Mouse (Mus musculus): ENCODE measurements around the gene Fmnl2. TPM values are rescaled to one million over a fixed set of nuclear protein-coding genes. Genes with fewer than 3 reads are reported as not detected.

The Fmnl2 gene
- polyA plus RNA-seq, 1 experiment from 2014 or later, result 19.5 TPM

- Histone ChIP-seq H3K9me3 (ENCODE audit: control insufficient read depth, low read length) (no peaks in the 10 kb centered on the region), H3K4me3 (ENCODE audit: low read depth, low read length) (no peak overlapping the region), H3K36me3 (ENCODE audit: control insufficient read depth, insufficient read depth, low read length) (no peaks in the 10 kb centered on the region), H3K27ac (ENCODE audit: low read depth, low read length) (no peak overlapping the region), H3K9ac (ENCODE audit: low read depth, low read length) (no peak overlapping the region), H3K27me3 (ENCODE audit: control insufficient read depth, insufficient read depth, low read length) (no peaks in the 10 kb centered on the region), H3K4me2 (replicated peaks; ENCODE audit: low read depth, low read length) (no peak overlapping the region), H3K4me1 (replicated peaks; ENCODE audit: control insufficient read depth, insufficient read depth, low read length) (peaks cover 17% of the 10 kb centered on the region)
- 59% methylated on average over 3 of the region's 3 CpGs for WGBS
- DNase-seq (ENCODE audit: low spot score) (no peak), ATAC-seq (ENCODE audit: low FRiP score) (no peak)
These were observed 102.3 kb downstream of the Fmnl2 start for GRCm38 (mm10) chr2:52959982-52960381.

GRCm38 (mm10) chr2:52960697-52961096 is 103.0 kb downstream of the Fmnl2 start:
- H3K4me2 ChIP-seq (replicated peaks; ENCODE audit: low read depth, low read length), result no peak overlapping the region
- ATAC-seq (ENCODE audit: low FRiP score) (no peak), DNase-seq (ENCODE audit: low spot score) (no peak)
- no peaks in the 10 kb centered on the region for H3K27me3 ChIP-seq (ENCODE audit: control insufficient read depth, insufficient read depth, low read length)
- no peaks in the 10 kb centered on the region for H3K9me3 ChIP-seq (ENCODE audit: control insufficient read depth, low read length)
- H3K4me1 ChIP-seq (replicated peaks; ENCODE audit: control insufficient read depth, insufficient read depth, low read length), result peaks cover 17% of the 10 kb centered on the region
- H3K9ac ChIP-seq (ENCODE audit: low read depth, low read length), result no peak overlapping the region
- no peaks in the 10 kb centered on the region for H3K36me3 ChIP-seq (ENCODE audit: control insufficient read depth, insufficient read depth, low read length)
- 43% methylated on average over 2 of the region's 2 CpGs for WGBS
- H3K27ac ChIP-seq (ENCODE audit: low read depth, low read length), result no peak overlapping the region
- no peak overlapping the region for H3K4me3 ChIP-seq (ENCODE audit: low read depth, low read length)

GRCm38 (mm10) chr2:52963439-52963838 is 105.8 kb downstream of the Fmnl2 start:
- Histone ChIP-seq H3K9me3 (ENCODE audit: control insufficient read depth, low read length) (no peaks in the 10 kb centered on the region), H3K4me1 (replicated peaks; ENCODE audit: control insufficient read depth, insufficient read depth, low read length) (peaks cover 8% of the 10 kb centered on the region), H3K9ac (ENCODE audit: low read depth, low read length) (no peak overlapping the region), H3K27me3 (ENCODE audit: control insufficient read depth, insufficient read depth, low read length) (no peaks in the 10 kb centered on the region), H3K4me2 (replicated peaks; ENCODE audit: low read depth, low read length) (no peak overlapping the region), H3K4me3 (ENCODE audit: low read depth, low read length) (no peak overlapping the region), H3K27ac (ENCODE audit: low read depth, low read length) (no peak overlapping the region), H3K36me3 (ENCODE audit: control insufficient read depth, insufficient read depth, low read length) (no peaks in the 10 kb centered on the region)
- WGBS, result 87% methylated on average over 1 of the region's 1 CpGs
- DNase-seq (ENCODE audit: low spot score) (no peak), ATAC-seq (ENCODE audit: low FRiP score) (no peak)

DNA sequence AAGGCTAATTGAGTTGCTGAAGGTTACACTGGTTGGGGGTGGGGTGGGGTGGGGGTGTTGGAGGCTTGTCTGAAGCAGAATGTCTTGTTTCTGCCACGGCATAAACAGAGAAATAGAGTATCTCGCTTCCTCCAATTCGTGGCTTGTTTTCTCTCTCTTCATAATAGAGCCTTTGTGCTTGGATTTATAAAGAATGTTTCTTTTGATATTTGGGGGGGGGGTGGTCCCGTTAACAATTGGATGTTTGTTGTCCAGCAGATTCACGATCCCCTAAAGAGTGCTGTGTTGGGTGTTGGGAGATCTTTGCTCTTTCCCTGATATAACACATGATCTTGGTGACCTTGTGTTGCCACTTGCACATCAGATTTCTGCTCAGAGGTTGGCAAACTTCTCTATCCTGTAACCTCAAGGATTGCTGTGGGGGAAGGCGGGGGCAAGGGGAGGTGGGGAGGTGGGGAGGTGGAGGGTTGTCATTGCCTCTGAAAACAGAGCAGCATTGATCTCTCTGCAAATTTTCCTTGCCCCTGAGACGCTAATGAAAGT is 106.8 kb downstream of the Fmnl2 start:
- WGBS, result 51% methylated on average over 7 of the region's 7 CpGs
- Histone ChIP-seq H3K9me3 (ENCODE audit: control insufficient read depth, low read length) (no peaks in the 10 kb centered on the region), H3K4me3 (ENCODE audit: low read depth, low read length) (no peak overlapping the region), H3K9ac (ENCODE audit: low read depth, low read length) (no peak overlapping the region), H3K27me3 (ENCODE audit: control insufficient read depth, insufficient read depth, low read length) (no peaks in the 10 kb centered on the region), H3K4me2 (replicated peaks; ENCODE audit: low read depth, low read length) (no peak overlapping the region), H3K36me3 (ENCODE audit: control insufficient read depth, insufficient read depth, low read length) (no peaks in the 10 kb centered on the region), H3K4me1 (replicated peaks; ENCODE audit: control insufficient read depth, insufficient read depth, low read length) (no peaks in the 10 kb centered on the region), H3K27ac (ENCODE audit: low read depth, low read length) (no peak overlapping the region)
- no peak for DNase-seq (ENCODE audit: low spot score)
- ATAC-seq (ENCODE audit: low FRiP score), result no peak

- Histone ChIP-seq H3K27me3 (ENCODE audit: control insufficient read depth, insufficient read depth, low read length) (no peaks in the 10 kb centered on the region), H3K4me2 (replicated peaks; ENCODE audit: low read depth, low read length) (no peak overlapping the region), H3K9ac (ENCODE audit: low read depth, low read length) (no peak overlapping the region), H3K9me3 (ENCODE audit: control insufficient read depth, low read length) (no peaks in the 10 kb centered on the region), H3K27ac (ENCODE audit: low read depth, low read length) (no peak overlapping the region), H3K4me3 (ENCODE audit: low read depth, low read length) (no peak overlapping the region), H3K36me3 (ENCODE audit: control insufficient read depth, insufficient read depth, low read length) (no peaks in the 10 kb centered on the region), H3K4me1 (replicated peaks; ENCODE audit: control insufficient read depth, insufficient read depth, low read length) (no peaks in the 10 kb centered on the region)
- ATAC-seq (ENCODE audit: low FRiP score) (no peak), DNase-seq (ENCODE audit: low spot score) (no peak)
- 87% methylated on average over 5 of the region's 5 CpGs for WGBS
These were observed 108.6 kb downstream of the Fmnl2 start for GRCm38 (mm10) chr2:52966227-52966626.

GRCm38 (mm10) chr2:52966820-52967460 is 109.3 kb downstream of the Fmnl2 start:
- Histone ChIP-seq H3K4me3 (ENCODE audit: low read depth, low read length) (no peak overlapping the region), H3K4me2 (replicated peaks; ENCODE audit: low read depth, low read length) (no peak overlapping the region), H3K27me3 (ENCODE audit: control insufficient read depth, insufficient read depth, low read length) (no peaks in the 10 kb centered on the region), H3K4me1 (replicated peaks; ENCODE audit: control insufficient read depth, insufficient read depth, low read length) (no peaks in the 10 kb centered on the region), H3K9ac (ENCODE audit: low read depth, low read length) (no peak overlapping the region), H3K27ac (ENCODE audit: low read depth, low read length) (no peak overlapping the region), H3K9me3 (ENCODE audit: control insufficient read depth, low read length) (no peaks in the 10 kb centered on the region), H3K36me3 (ENCODE audit: control insufficient read depth, insufficient read depth, low read length) (no peaks in the 10 kb centered on the region)
- WGBS, result 77% methylated on average over 12 of the region's 12 CpGs
- DNase-seq (ENCODE audit: low spot score) (no peak), ATAC-seq (ENCODE audit: low FRiP score) (no peak)

GRCm38 (mm10) chr2:52967461-52967823 is 109.8 kb downstream of the Fmnl2 start:
- Histone ChIP-seq H3K27ac (ENCODE audit: low read depth, low read length) (no peak overlapping the region), H3K4me3 (ENCODE audit: low read depth, low read length) (no peak overlapping the region), H3K27me3 (ENCODE audit: control insufficient read depth, insufficient read depth, low read length) (no peaks in the 10 kb centered on the region), H3K36me3 (ENCODE audit: control insufficient read depth, insufficient read depth, low read length) (no peaks in the 10 kb centered on the region), H3K4me2 (replicated peaks; ENCODE audit: low read depth, low read length) (no peak overlapping the region), H3K9ac (ENCODE audit: low read depth, low read length) (no peak overlapping the region), H3K9me3 (ENCODE audit: control insufficient read depth, low read length) (no peaks in the 10 kb centered on the region), H3K4me1 (replicated peaks; ENCODE audit: control insufficient read depth, insufficient read depth, low read length) (no peaks in the 10 kb centered on the region)
- ATAC-seq (ENCODE audit: low FRiP score) (no peak), DNase-seq (ENCODE audit: low spot score) (no peak)
- WGBS, result 93% methylated on average over 5 of the region's 5 CpGs

- ATAC-seq (ENCODE audit: low FRiP score) (no peak), DNase-seq (ENCODE audit: low spot score) (no peak)
- Histone ChIP-seq H3K4me2 (replicated peaks; ENCODE audit: low read depth, low read length) (no peak overlapping the region), H3K4me3 (ENCODE audit: low read depth, low read length) (no peak overlapping the region), H3K9me3 (ENCODE audit: control insufficient read depth, low read length) (no peaks in the 10 kb centered on the region), H3K9ac (ENCODE audit: low read depth, low read length) (no peak overlapping the region), H3K27ac (ENCODE audit: low read depth, low read length) (no peak overlapping the region), H3K4me1 (replicated peaks; ENCODE audit: control insufficient read depth, insufficient read depth, low read length) (no peaks in the 10 kb centered on the region), H3K27me3 (ENCODE audit: control insufficient read depth, insufficient read depth, low read length) (no peaks in the 10 kb centered on the region), H3K36me3 (ENCODE audit: control insufficient read depth, insufficient read depth, low read length) (no peaks in the 10 kb centered on the region)
- WGBS, result 67% methylated on average over 2 of the region's 2 CpGs
These were observed 111.2 kb downstream of the Fmnl2 start for GRCm38 (mm10) chr2:52968884-52969283.

- H3K9ac ChIP-seq (ENCODE audit: low read depth, low read length), result no peak overlapping the region
- H3K36me3 ChIP-seq (ENCODE audit: control insufficient read depth, insufficient read depth, low read length), result no peaks in the 10 kb centered on the region
- H3K4me3 ChIP-seq (ENCODE audit: low read depth, low read length), result no peak overlapping the region
- H3K27ac ChIP-seq (ENCODE audit: low read depth, low read length), result no peak overlapping the region
- H3K4me1 ChIP-seq (replicated peaks; ENCODE audit: control insufficient read depth, insufficient read depth, low read length), result no peaks in the 10 kb centered on the region
- H3K27me3 ChIP-seq (ENCODE audit: control insufficient read depth, insufficient read depth, low read length), result no peaks in the 10 kb centered on the region
- DNase-seq (ENCODE audit: low spot score), result no peak
- ATAC-seq (ENCODE audit: low FRiP score), result no peak
- WGBS, result 86% methylated on average over 6 of the region's 6 CpGs
- no peak overlapping the region for H3K4me2 ChIP-seq (replicated peaks; ENCODE audit: low read depth, low read length)
- H3K9me3 ChIP-seq (ENCODE audit: control insufficient read depth, low read length), result no peaks in the 10 kb centered on the region
These were observed 116.4 kb downstream of the Fmnl2 start for GRCm38 (mm10) chr2:52974056-52974455.

Measured in hindbrain, embryonic 11.5 days (tissue).